Mouse (Mus musculus) kidney, adult 2 months (tissue): ENCODE measurements around the gene Plekha7.

Experiments used
- CTCF ChIP-seq: fragments of 200-500 bp; conservative IDR thresholded peaks from 2 replicates; pipeline ENCODE4 v1.5.1; 2011; ENCODE audit warnings: low read depth, mild to moderate bottlenecking, control low read depth, low read length, moderate library complexity, mixed read lengths; ENCODE audit not compliant: insufficient read depth, insufficient read length
- POLR2A ChIP-seq: fragments of 200-500 bp; IDR thresholded peaks from one replicate; pipeline ENCODE4 v1.6.1; 2011; ENCODE audit warnings: low read depth, low read length, control low read depth

- TF ChIP-seq CTCF: no peak
- TF ChIP-seq POLR2A: no peak
Observed at GRCm38 (mm10) chr7:116307871-116308631, at the start of gene Plekha7.
